Mouse (Mus musculus): ENCODE results near the gene Dnah5.

DNA sequence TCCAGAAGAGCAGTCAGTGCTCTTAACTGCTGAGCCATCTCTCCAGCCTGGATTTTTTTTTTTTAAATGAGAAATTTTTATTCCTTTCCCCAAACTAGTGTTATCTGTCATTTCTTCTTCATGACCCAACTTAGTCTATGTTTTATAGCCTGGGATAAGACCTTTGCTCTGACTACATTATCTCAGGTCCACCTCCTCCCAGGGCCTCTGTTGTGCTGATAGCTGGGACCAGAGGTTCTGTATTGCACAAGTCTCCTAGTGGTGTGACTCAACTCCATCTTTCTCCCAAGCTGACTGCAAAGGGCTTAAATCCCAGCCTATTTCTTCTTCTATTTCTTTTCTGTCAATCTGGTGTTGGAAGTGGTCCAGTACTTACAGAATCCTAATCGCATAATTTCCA, 56.7 kb downstream of the Dnah5 start:
- TF ChIP-seq EP300 (IDR thresholded peaks at IDR 0.05; ENCODE audit: low read depth) (no peak), CTCF (IDR thresholded peaks at IDR 0.05; ENCODE audit: low read depth) (no peak)

All from heart, postnatal 0 days (tissue).